Mouse (Mus musculus) embryo, embryonic 9.5 days (tissue): ENCODE measurements at regions not wholly inside any gene's neighbourhood (a gene's known extent, or its start where the extent isn't known, plus 50 kb on each side); places are given as distances from the start of the nearest gene placed in this dataset.

Experiments used
- DNase-seq: peaks from one replicate; pipeline ENCODE4 v3.0.0-alpha.2; 2017; ENCODE audit errors: extremely low spot score

GRCm38 (mm10) chr8:8183233-8183622, 477.8 kb downstream of the Efnb2 start:
- DNase-seq, result no peak

- no peak for DNase-seq
Observed at GRCm38 (mm10) chr8:8182616-8183232, 478.3 kb downstream of the Efnb2 start.

GRCm38 (mm10) chr8:8182108-8182507, 478.9 kb downstream of the Efnb2 start:
- DNase-seq, result no peak

GRCm38 (mm10) chr8:8174286-8174685, 486.8 kb downstream of the Efnb2 start:
- no peak for DNase-seq

- no peak for DNase-seq
Observed at GRCm38 (mm10) chr8:8168674-8169073, 492.4 kb downstream of the Efnb2 start.

- DNase-seq, result no peak
Observed at GRCm38 (mm10) chr8:8168250-8168649, 492.8 kb downstream of the Efnb2 start.

GRCm38 (mm10) chr8:8147527-8147926, 513.5 kb downstream of the Efnb2 start:
- no peak for DNase-seq

- no peak for DNase-seq
Observed at GRCm38 (mm10) chr8:8142933-8143495, 518.0 kb downstream of the Efnb2 start.

GRCm38 (mm10) chr8:8142461-8142860, 518.6 kb downstream of the Efnb2 start:
- no peak for DNase-seq

- no peak for DNase-seq
Observed at GRCm38 (mm10) chr8:8139720-8140119, 521.3 kb downstream of the Efnb2 start.

GRCm38 (mm10) chr8:8133001-8133785, 527.8 kb downstream of the Efnb2 start:
- DNase-seq, result peak; percentile 19

GRCm38 (mm10) chr8:8131961-8132376, 529.1 kb downstream of the Efnb2 start:
- peak; percentile 35 for DNase-seq

GRCm38 (mm10) chr8:8130806-8131205, 530.2 kb downstream of the Efnb2 start:
- no peak for DNase-seq

- DNase-seq, result no peak
Observed at GRCm38 (mm10) chr8:8115595-8116429, 545.2 kb downstream of the Efnb2 start.

- DNase-seq, result no peak
Observed at GRCm38 (mm10) chr8:8114604-8115003, 546.4 kb downstream of the Efnb2 start.

- DNase-seq, result no peak
Observed at GRCm38 (mm10) chr8:8109785-8110350, 551.2 kb downstream of the Efnb2 start.

- DNase-seq, result no peak
Observed at GRCm38 (mm10) chr8:8103492-8103891, 557.5 kb downstream of the Efnb2 start.

- no peak for DNase-seq
Observed at GRCm38 (mm10) chr8:8102010-8102727, 558.9 kb downstream of the Efnb2 start.

GRCm38 (mm10) chr8:8092551-8092950, 568.5 kb downstream of the Efnb2 start:
- no peak for DNase-seq

GRCm38 (mm10) chr8:8084652-8085051, 576.4 kb downstream of the Efnb2 start:
- DNase-seq, result no peak

- DNase-seq, result no peak
Observed at GRCm38 (mm10) chr8:8064074-8064473, 597.0 kb downstream of the Efnb2 start.
